Comparison of ENCODE assay signal across 34 mouse cellular contexts in genomic region chr17:49820203-49820602, GRCm38 (mm10).
DNase-seq lines count a peak whose midpoint lies in the region; ATAC-seq lines count a peak whose summit lies in the region.
"Had no signal": no experiment of that assay in that cellular context is flagged by ENCODE, and none has a peak within 500 bp of the region (broad histone marks: within the 10 kb centered on the region; RNA-seq: fewer than 3 reads in every experiment).

No protein-coding gene starts in this region.

- no peak overlapping the region for H3K4me2 ChIP-seq in heart, embryonic 11.5 days
- H3K4me2 ChIP-seq: heart, embryonic 13.5 days; hindbrain, embryonic 15.5 days; limb, embryonic 15.5 days; liver, embryonic 13.5 days; midbrain, embryonic 12.5 days; stomach, embryonic 15.5 days had no signal

- 79% methylated on average over 4 of the region's 4 CpGs for WGBS in heart, embryonic 11.5 days (ENCODE audit: insufficient replicate concordance)

- no peak overlapping the region for H3K9ac ChIP-seq in heart, embryonic 11.5 days (ENCODE audit: low read depth, low read length)
- H3K9ac ChIP-seq: heart, embryonic 13.5 days; hindbrain, embryonic 15.5 days; limb, embryonic 15.5 days; liver, embryonic 13.5 days; midbrain, embryonic 12.5 days; stomach, embryonic 15.5 days had no signal

- H3K4me1 ChIP-seq in heart, embryonic 11.5 days (ENCODE audit: control insufficient read depth, insufficient read depth, low read length): peaks cover 11% of the 10 kb centered on the region
- H3K4me1 ChIP-seq: liver, embryonic 13.5 days; megakaryocyte, embryonic 14.5 days; stomach, embryonic 15.5 days had no signal

- no peaks in the 10 kb centered on the region for H3K27me3 ChIP-seq in heart, embryonic 11.5 days (ENCODE audit: control insufficient read depth, insufficient read depth, low read length)
- H3K27me3 ChIP-seq: heart, embryonic 13.5 days; hindbrain, embryonic 15.5 days; limb, embryonic 15.5 days; liver, embryonic 13.5 days; megakaryocyte, embryonic 14.5 days; midbrain, embryonic 12.5 days; Patski; stomach, embryonic 15.5 days had no signal

- DNase-seq in heart, adult 11 months: peak; percentile 62
- DNase-seq in right cerebral cortex, adult 2 months (ENCODE audit: low spot score in 2 of 2): peak; percentile 60 to 75
- DNase-seq in right cerebral cortex, postnatal 10 days (ENCODE audit: low spot score in 2 of 2): no peak
- peak; percentile 49 to 90 for DNase-seq in left cerebral cortex, postnatal 25 days (ENCODE audit: low spot score in 2 of 2)
- DNase-seq in c-Kit-positive CD71-positive TER-119-positive erythroid progenitor cells, embryonic 14.5 days (ENCODE audit: low spot score): no peak
- DNase-seq in natural killer cell, adult 2 months (ENCODE audit: low spot score in 2 of 2): no peak
- DNase-seq: adrenal gland, postnatal 10 days; cerebellum, adult 18-20 months; cerebellum, postnatal 10 days; gastrocnemius, adult 2 months; gastrocnemius, postnatal 36 days; heart, adult 2 months; heart, postnatal 10 days; kidney, adult 11 months; kidney, postnatal 25 days; liver, embryonic 13.5 days; lung, adult 18-20 months; lung, postnatal 4 days; thymus, adult 2 months; thymus, postnatal 36 days had no signal

- H3K27ac ChIP-seq in heart, embryonic 11.5 days (ENCODE audit: low read depth, low read length): no peak overlapping the region
- H3K27ac ChIP-seq: gastrocnemius, adult 2 months; heart, adult 2 months; heart, embryonic 13.5 days; hindbrain, embryonic 10.5 days; hindbrain, embryonic 15.5 days; limb, embryonic 15.5 days; liver, embryonic 13.5 days; midbrain, embryonic 12.5 days; stomach, embryonic 15.5 days had no signal

- intact Hi-C loops in left cerebral cortex, postnatal 25 days (cut with DNase I): loop anchor here (1.0 to 5.0 kb wide), 2 partner anchors 62 to 154 kb away; no protein-coding TSS in a partner anchor

- no peak overlapping the region for H3K4me3 ChIP-seq in heart, embryonic 11.5 days (ENCODE audit: low read depth, low read length)
- H3K4me3 ChIP-seq: erythroblast, embryonic 14.5 days; gastrocnemius, adult 2 months; heart, adult 2 months; heart, embryonic 13.5 days; hindbrain, embryonic 10.5 days; hindbrain, embryonic 15.5 days; limb, embryonic 15.5 days; liver, embryonic 13.5 days; megakaryocyte, embryonic 14.5 days; midbrain, embryonic 12.5 days; myocyte; stomach, embryonic 15.5 days had no signal

- H3K9me3 ChIP-seq in heart, embryonic 11.5 days (replicated peaks; ENCODE audit: control insufficient read depth, low read length): no peaks in the 10 kb centered on the region
- H3K9me3 ChIP-seq: heart, embryonic 13.5 days; hindbrain, embryonic 10.5 days; hindbrain, embryonic 15.5 days; limb, embryonic 15.5 days; liver, embryonic 13.5 days; midbrain, embryonic 12.5 days; stomach, embryonic 15.5 days had no signal

- H3K36me3 ChIP-seq in heart, embryonic 11.5 days (ENCODE audit: control insufficient read depth, insufficient read depth, low read length): no peaks in the 10 kb centered on the region
- H3K36me3 ChIP-seq: heart, embryonic 13.5 days; hindbrain, embryonic 10.5 days; hindbrain, embryonic 15.5 days; limb, embryonic 15.5 days; liver, embryonic 13.5 days; midbrain, embryonic 12.5 days; stomach, embryonic 15.5 days had no signal

- ATAC-seq in heart, embryonic 11.5 days (replicated peaks; ENCODE audit: insufficient number of reproducible peaks, low FRiP score, low TSS enrichment): no peak
- ATAC-seq: forebrain, embryonic 16.5 days; inflammation-experienced regulatory T-cells, adult 6 months; lung, postnatal 0 days; Patski had no signal

Comparison
In these comparisons a context has a peak if more than half of its experiments do, and no peak if none do; other contexts are left out.
1. DNase-seq: peak in heart, adult 11 months (single experiment), right cerebral cortex, adult 2 months (2 of 2) and left cerebral cortex, postnatal 25 days (2 of 2); none in right cerebral cortex, postnatal 10 days (0 of 2), c-Kit-positive CD71-positive TER-119-positive erythroid progenitor cells, embryonic 14.5 days (single experiment) and natural killer cell, adult 2 months (0 of 2).